Mouse (Mus musculus): Measurements from ENCODE around the gene Rpl22. TPM values are rescaled to one million over a fixed set of nuclear protein-coding genes. Genes with fewer than 3 reads are reported as not detected.

Rpl22 gene
- polyA plus RNA-seq, 1 experiment from 2014 or later: 375 TPM

GRCm38 (mm10) chr4:152340584-152341284, 15.2 kb downstream of the Rpl22 start:
- H3K36me3 ChIP-seq: no peaks in the 10 kb centered on the region; the same call in 1 of the 2 replicates
- no peaks in the 10 kb centered on the region for H3K9me3 ChIP-seq
- no peak overlapping the region for H3K4me2 ChIP-seq
- peaks cover 23% of the 10 kb centered on the region for H3K4me1 ChIP-seq
- H3K27me3 ChIP-seq: peaks cover 83% of the 10 kb centered on the region
- no peak overlapping the region for H3K9ac ChIP-seq
- no peak overlapping the region for H3K4me3 ChIP-seq
- no peak for ATAC-seq (ENCODE audit: insufficient number of reproducible peaks, low FRiP score, low TSS enrichment, low read depth)
- no peak overlapping the region for H3K27ac ChIP-seq
- WGBS: 32% methylated on average over 15 of the region's 15 CpGs

GRCm38 (mm10) chr4:152343296-152343695, 17.8 kb downstream of the Rpl22 start:
- WGBS: 10% methylated on average over 5 of the region's 5 CpGs
- H3K4me1 ChIP-seq: peaks cover 22% of the 10 kb centered on the region
- H3K27ac ChIP-seq: no peak overlapping the region
- ATAC-seq (ENCODE audit: insufficient number of reproducible peaks, low FRiP score, low TSS enrichment, low read depth): no peak
- H3K27me3 ChIP-seq: peaks cover 76% of the 10 kb centered on the region
- H3K9me3 ChIP-seq: no peaks in the 10 kb centered on the region
- no peaks in the 10 kb centered on the region for H3K36me3 ChIP-seq
- H3K4me2 ChIP-seq: no peak overlapping the region
- H3K9ac ChIP-seq: no peak overlapping the region
- no peak overlapping the region for H3K4me3 ChIP-seq

- no peaks in the 10 kb centered on the region for H3K36me3 ChIP-seq
- H3K4me3 ChIP-seq: no peak overlapping the region
- H3K9me3 ChIP-seq: no peaks in the 10 kb centered on the region
- 64% methylated on average over 7 of the region's 7 CpGs for WGBS
- no peak overlapping the region for H3K9ac ChIP-seq
- H3K27me3 ChIP-seq: peaks cover 76% of the 10 kb centered on the region
- no peak overlapping the region for H3K4me2 ChIP-seq
- no peak for ATAC-seq (ENCODE audit: insufficient number of reproducible peaks, low FRiP score, low TSS enrichment, low read depth)
- H3K27ac ChIP-seq: no peak overlapping the region
- H3K4me1 ChIP-seq: peaks cover 8% of the 10 kb centered on the region
Measured at GRCm38 (mm10) chr4:152344651-152345050, 19.1 kb downstream of the Rpl22 start.

GRCm38 (mm10) chr4:152345120-152345889, 19.8 kb downstream of the Rpl22 start:
- H3K27me3 ChIP-seq: peaks cover 75% of the 10 kb centered on the region
- no peak overlapping the region for H3K4me3 ChIP-seq
- WGBS: 44% methylated on average over 7 of the region's 7 CpGs
- no peak overlapping the region for H3K4me2 ChIP-seq
- no peak overlapping the region for H3K27ac ChIP-seq
- H3K36me3 ChIP-seq: no peaks in the 10 kb centered on the region
- 0 out of 2 replicates have a peak, but pooled peaks cover 11% of the 10 kb centered on the region for H3K4me1 ChIP-seq
- no peak; the same call in 1 of the 2 replicates for ATAC-seq (ENCODE audit: insufficient number of reproducible peaks, low FRiP score, low TSS enrichment, low read depth)
- H3K9ac ChIP-seq: no peak overlapping the region
- no peaks in the 10 kb centered on the region for H3K9me3 ChIP-seq

- H3K4me3 ChIP-seq: no peak overlapping the region
- peaks cover 56% of the 10 kb centered on the region for H3K27me3 ChIP-seq
- H3K4me1 ChIP-seq: 0 out of 2 replicates have a peak, but pooled peaks cover 4% of the 10 kb centered on the region
- H3K4me2 ChIP-seq: no peak overlapping the region
- no peak overlapping the region for H3K9ac ChIP-seq
- no peaks in the 10 kb centered on the region for H3K36me3 ChIP-seq
- no peaks in the 10 kb centered on the region for H3K9me3 ChIP-seq
- no peak overlapping the region for H3K27ac ChIP-seq
- WGBS: 10% methylated on average over 16 of the region's 17 CpGs
- ATAC-seq (ENCODE audit: insufficient number of reproducible peaks, low FRiP score, low TSS enrichment, low read depth): no peak
Measured at GRCm38 (mm10) chr4:152349837-152350381, 24.4 kb downstream of the Rpl22 start.

GRCm38 (mm10) chr4:152350722-152351421, 25.3 kb downstream of the Rpl22 start:
- 0 out of 2 replicates have a peak, but pooled peaks cover 4% of the 10 kb centered on the region for H3K4me1 ChIP-seq
- H3K9ac ChIP-seq: no peak overlapping the region
- H3K36me3 ChIP-seq: no peaks in the 10 kb centered on the region
- H3K27me3 ChIP-seq: peaks cover 56% of the 10 kb centered on the region
- 25% methylated on average over 8 of the region's 8 CpGs for WGBS
- H3K27ac ChIP-seq: no peak overlapping the region
- no peak for ATAC-seq (ENCODE audit: insufficient number of reproducible peaks, low FRiP score, low TSS enrichment, low read depth)
- no peak overlapping the region for H3K4me3 ChIP-seq
- H3K9me3 ChIP-seq: no peaks in the 10 kb centered on the region
- no peak overlapping the region for H3K4me2 ChIP-seq

- 11% methylated on average over 14 of the region's 14 CpGs for WGBS
- H3K4me1 ChIP-seq: 0 out of 2 replicates have a peak, but pooled peaks cover 4% of the 10 kb centered on the region
- H3K4me3 ChIP-seq: no peak overlapping the region
- H3K27me3 ChIP-seq: peaks cover 53% of the 10 kb centered on the region
- H3K9ac ChIP-seq: no peak overlapping the region
- no peak overlapping the region for H3K27ac ChIP-seq
- ATAC-seq (ENCODE audit: insufficient number of reproducible peaks, low FRiP score, low TSS enrichment, low read depth): no peak
- no peaks in the 10 kb centered on the region for H3K9me3 ChIP-seq
- no peaks in the 10 kb centered on the region for H3K36me3 ChIP-seq
- H3K4me2 ChIP-seq: no peak overlapping the region
Measured at GRCm38 (mm10) chr4:152351422-152352305, 26.1 kb downstream of the Rpl22 start.

GRCm38 (mm10) chr4:152353886-152354637, 28.5 kb downstream of the Rpl22 start:
- H3K27me3 ChIP-seq: peaks cover 38% of the 10 kb centered on the region
- no peaks in the 10 kb centered on the region for H3K36me3 ChIP-seq
- no peak overlapping the region for H3K27ac ChIP-seq
- ATAC-seq (ENCODE audit: insufficient number of reproducible peaks, low FRiP score, low TSS enrichment, low read depth): no peak
- WGBS: 70% methylated on average over 14 of the region's 14 CpGs
- no peak overlapping the region for H3K9ac ChIP-seq
- no peak overlapping the region for H3K4me3 ChIP-seq
- 0 out of 2 replicates have a peak, but pooled peaks cover 4% of the 10 kb centered on the region for H3K4me1 ChIP-seq
- H3K9me3 ChIP-seq: no peaks in the 10 kb centered on the region
- no peak overlapping the region for H3K4me2 ChIP-seq

- no peaks in the 10 kb centered on the region for H3K9me3 ChIP-seq
- peaks cover 3% of the 10 kb centered on the region for H3K4me1 ChIP-seq
- no peak for ATAC-seq (ENCODE audit: insufficient number of reproducible peaks, low FRiP score, low TSS enrichment, low read depth)
- no peak overlapping the region for H3K4me3 ChIP-seq
- no peak overlapping the region for H3K9ac ChIP-seq
- peaks cover 36% of the 10 kb centered on the region for H3K27me3 ChIP-seq
- 69% methylated on average over 7 of the region's 7 CpGs for WGBS
- H3K36me3 ChIP-seq: no peaks in the 10 kb centered on the region
- H3K27ac ChIP-seq: no peak overlapping the region
- H3K4me2 ChIP-seq: no peak overlapping the region
Measured at GRCm38 (mm10) chr4:152355672-152356071, 30.1 kb downstream of the Rpl22 start.

GRCm38 (mm10) chr4:152359700-152360099, 34.2 kb downstream of the Rpl22 start:
- Histone ChIP-seq H3K4me1 (peaks cover 8% of the 10 kb centered on the region), H3K9me3 (no peaks in the 10 kb centered on the region), H3K4me3 (no peak overlapping the region), H3K27me3 (peaks cover 25% of the 10 kb centered on the region), H3K9ac (no peak overlapping the region), H3K27ac (no peak overlapping the region), H3K36me3 (no peaks in the 10 kb centered on the region), H3K4me2 (no peak overlapping the region)
- WGBS: 7% methylated on average over 11 of the region's 11 CpGs
- ATAC-seq (ENCODE audit: insufficient number of reproducible peaks, low FRiP score, low TSS enrichment, low read depth): no peak

Measured in limb, embryonic 15.5 days (tissue).